Mouse (Mus musculus) T-helper 1 cell (primary cell): Measurements from ENCODE around the gene Got2.

Source experiments
- in situ Hi-C: fragments of 300-600 bp; cut with MboI, MseI; formaldehyde crosslinking; loops from one replicate; pipeline ENCODE4 v1.15.1; 2025; ENCODE audit warnings: high pct_unique_total_duplicates

Got2 gene

GRCm38 (mm10) chr8:95822699-95823098 is 65.6 kb downstream of the Got2 start:
- in situ Hi-C loops: no loop called here

DNA sequence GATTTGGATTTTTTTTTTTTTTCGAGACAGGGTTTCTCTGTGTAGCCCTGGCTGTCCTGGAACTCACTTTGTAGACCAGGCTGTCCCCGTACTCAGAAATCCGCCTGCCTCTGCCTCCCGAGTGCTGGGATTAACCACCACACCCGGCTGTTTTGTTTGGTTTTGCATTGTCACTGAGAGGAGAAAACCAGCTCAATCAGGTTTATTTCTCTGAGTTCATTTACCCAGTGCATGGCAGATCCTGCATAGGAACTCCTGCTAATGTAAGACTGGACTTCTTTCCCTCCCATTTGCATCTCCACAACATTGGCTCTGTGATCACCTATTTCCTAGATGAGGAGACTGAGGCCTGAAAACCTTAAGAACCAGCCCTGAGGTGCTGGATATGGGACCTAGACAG is 66.3 kb downstream of the Got2 start:
- in situ Hi-C loops: no loop called here

- in situ Hi-C loops: no loop called here
These were observed 67.1 kb downstream of the Got2 start for GRCm38 (mm10) chr8:95821266-95821665.

DNA sequence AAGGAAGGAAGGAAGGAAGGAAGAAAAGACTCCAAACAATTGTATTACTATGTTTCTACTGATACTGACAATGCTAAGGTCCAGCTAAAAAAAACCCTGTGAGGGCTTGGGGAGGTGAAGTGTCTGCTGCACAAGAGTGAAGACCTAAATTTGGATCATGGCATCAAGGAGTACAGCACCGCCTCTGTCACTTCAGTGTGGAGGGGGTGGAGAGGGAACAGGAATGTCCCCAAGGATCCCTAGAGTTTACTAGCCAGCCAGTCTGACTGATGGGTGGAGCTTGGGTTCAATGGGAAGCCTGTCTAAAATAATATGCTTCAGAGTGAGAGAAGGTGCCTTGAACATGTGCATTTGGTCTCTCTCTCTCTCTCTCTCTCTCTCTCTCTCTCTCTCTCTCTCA is 70.1 kb downstream of the Got2 start:
- in situ Hi-C loops: no loop called here

- in situ Hi-C loops: no loop called here
These were observed 70.8 kb downstream of the Got2 start for GRCm38 (mm10) chr8:95817597-95817996.

DNA sequence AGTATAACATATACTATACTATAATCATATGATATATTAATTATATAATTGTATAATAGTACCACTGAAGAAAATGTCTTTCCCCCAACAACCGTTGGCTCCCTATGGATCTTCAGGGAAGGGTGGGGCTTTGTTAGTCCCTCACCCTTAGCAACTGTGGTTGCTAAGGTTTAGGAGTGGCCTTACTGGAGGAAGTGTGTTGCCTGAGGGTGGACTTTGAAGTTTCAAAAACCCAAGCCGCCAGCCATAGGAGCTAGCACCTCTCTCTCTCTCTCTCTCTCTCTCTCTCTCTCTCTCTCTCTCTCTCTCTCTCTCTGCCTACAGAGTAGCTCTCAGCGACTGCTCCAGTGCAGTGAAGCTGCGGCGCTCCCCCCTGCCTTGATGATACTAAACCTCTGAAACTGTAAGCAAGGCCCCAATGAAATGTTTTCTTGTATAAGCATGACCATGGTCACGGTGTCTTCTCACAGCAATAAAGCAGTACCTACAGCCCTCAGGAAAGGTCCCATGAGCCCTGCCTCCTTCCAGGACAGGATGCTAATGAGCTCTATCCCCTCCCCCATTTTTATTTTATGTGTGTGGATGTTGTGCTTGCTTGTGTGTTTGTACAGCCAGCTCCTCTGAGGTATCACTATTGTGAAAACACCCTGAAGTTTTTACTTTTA is 72.2 kb downstream of the Got2 start:
- in situ Hi-C loops: no loop called here
